Mouse (Mus musculus) E14TG2a.4 (cell line): ENCODE measurements around the gene Traf1.

Experiments
- CTCF ChIP-seq: conservative IDR thresholded peaks from 2 replicates; pipeline ENCODE4 v1.5.1; 2014; ENCODE audit warnings: low read length
- NANOG ChIP-seq: IDR thresholded peaks from 2 replicates; pipeline ENCODE4 v1.6.1; 2014; ENCODE audit warnings: borderline replicate concordance, low read length, mixed read lengths

DNA sequence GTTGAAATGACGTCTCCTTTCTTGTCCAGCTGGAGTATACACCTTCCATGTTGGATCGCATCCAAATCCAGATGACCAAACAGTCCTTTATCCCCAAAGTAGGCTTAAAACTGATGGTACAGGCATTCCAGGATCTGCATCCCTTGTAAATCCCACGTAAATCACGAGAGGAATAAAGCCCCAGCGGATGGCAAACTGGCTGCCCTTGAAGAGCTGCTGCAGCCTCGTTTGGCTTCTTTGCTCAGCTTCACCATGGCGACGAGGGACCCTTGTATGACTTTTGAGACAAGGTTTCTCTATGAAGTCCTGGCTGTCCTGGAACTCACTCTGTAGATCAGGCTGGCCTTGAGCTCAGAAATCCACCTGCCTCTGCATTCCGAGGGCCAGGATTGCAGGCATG is 3.1 kb upstream of the Traf1 start:
- TF ChIP-seq CTCF (no peak), NANOG (no peak)
